Mouse (Mus musculus): ENCODE measurements around the gene BC048507. TPM values are rescaled to one million over a fixed set of nuclear protein-coding genes. Genes with fewer than 3 reads are reported as not detected.

The BC048507 gene
- not detected for total RNA-seq (2023)

DNA sequence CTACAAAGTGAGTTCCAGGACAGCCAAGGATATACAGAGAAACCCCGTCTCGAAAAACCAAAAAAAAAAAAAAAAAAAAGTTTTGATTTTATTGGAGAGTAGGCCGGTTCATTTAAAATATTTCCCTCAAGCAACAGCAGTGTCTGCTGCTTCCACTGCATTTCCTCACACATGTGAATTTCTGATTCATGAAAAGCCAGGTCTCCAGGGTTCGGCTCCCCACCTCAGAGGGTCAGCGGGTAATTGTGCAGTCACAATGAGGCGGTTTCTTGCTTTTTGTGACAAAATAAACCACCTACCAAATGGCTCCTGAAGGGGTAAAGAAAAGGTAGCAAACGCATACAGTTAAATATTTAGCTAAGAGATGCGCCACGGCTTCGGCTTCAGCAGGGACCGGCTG lies at the start of gene BC048507:
Gene BC048507 (plus strand): TSS at position 301 of the 400 bp plus-strand sequence.

GRCm38 (mm10) chr13:67813710-67814660 lies 49.1 kb upstream of the BC048507 start, which contains the start of gene Zfp273:
Zfp273 (plus strand) TSS chr13:67813740.

GRCm38 (mm10) chr13:67830911-67831336 lies 32.2 kb upstream of the BC048507 start, which contains the start of gene Gm10037:
Gm10037 (plus strand) TSS chr13:67831106.

Other genes with a start within 250 kb of the BC048507 start
- gene Gm49345, start 225.6 kb upstream of the BC048507 start, total RNA-seq (2023), result 1 to 10 TPM; 2.5 to 8.4 TPM
- gene Zfp729a, start 225.5 kb upstream of the BC048507 start, total RNA-seq (2023), result 10 to 100 TPM; 16.2 to 20.7 TPM
- 10 to 100 TPM; 20.8 to 21.5 TPM for gene Zfp738, start 176.3 kb upstream of the BC048507 start, total RNA-seq (2023)
- gene Zfp65, start 134.2 kb upstream of the BC048507 start, total RNA-seq (2023), result 10 to 100 TPM; 16.3 to 22.7 TPM
- 1 to 10 TPM; 7.2 to 9.5 TPM for gene Zfp85, start 108.1 kb upstream of the BC048507 start, total RNA-seq (2023)
- 1 to 10 TPM; 3.5 to 5.9 TPM for gene Zfp493, start 83.6 kb upstream of the BC048507 start, total RNA-seq (2023)
- 1 to 10 TPM; 7.2 to 7.8 TPM for gene Zfp273, start 49.6 kb upstream of the BC048507 start, total RNA-seq (2023)
- gene Gm10037, start 32.2 kb upstream of the BC048507 start, total RNA-seq (2023), result 1 to 10 TPM in 1 of 2 experiments, not detected in 1; 2.8 TPM